Comparison of ENCODE assay signal across 25 mouse cellular contexts in genomic region chr2:125234049-125234448, GRCm38 (mm10).
"Had no signal": no experiment of that assay in that cellular context is flagged by ENCODE, and none has a peak within 500 bp of the region (broad histone marks: within the 10 kb centered on the region; RNA-seq: fewer than 3 reads in every experiment).

No protein-coding gene starts in this region.

- H3K36me3 ChIP-seq: heart, embryonic 10.5 days; heart, embryonic 12.5 days; hindbrain, embryonic 10.5 days; hindbrain, embryonic 12.5 days; kidney, embryonic 15.5 days; limb, embryonic 13.5 days; limb, embryonic 15.5 days; liver, embryonic 12.5 days had no signal

- H3K4me1 ChIP-seq: heart, embryonic 10.5 days; hindbrain, embryonic 10.5 days; hindbrain, embryonic 12.5 days; limb, embryonic 15.5 days had no signal

- H3K27me3 ChIP-seq: heart, embryonic 12.5 days; hindbrain, embryonic 12.5 days; kidney, embryonic 15.5 days; limb, embryonic 13.5 days; limb, embryonic 15.5 days; liver, embryonic 12.5 days had no signal

- H3K9ac ChIP-seq: heart, embryonic 12.5 days; hindbrain, embryonic 12.5 days; hindbrain, embryonic 14.5 days; kidney, embryonic 15.5 days; limb, embryonic 13.5 days; limb, embryonic 15.5 days; liver, embryonic 12.5 days; liver, embryonic 14.5 days had no signal

- DNase-seq: gastrocnemius, postnatal 25 days; heart, adult 18-20 months; heart, postnatal 10 days; heart, postnatal 4 days; kidney, adult 11 months; kidney, adult 2 months; kidney, adult 9 months; kidney, postnatal 14 days; kidney, postnatal 36 days; layer of hippocampus, adult 9-11 months; layer of hippocampus, postnatal 36 days; left cerebral cortex, postnatal 4 days had no signal

- H3K4me2 ChIP-seq: heart, embryonic 12.5 days; hindbrain, embryonic 12.5 days; hindbrain, embryonic 14.5 days; kidney, embryonic 15.5 days; limb, embryonic 13.5 days; limb, embryonic 15.5 days; liver, embryonic 12.5 days had no signal

- H3K9me3 ChIP-seq: heart, embryonic 10.5 days; heart, embryonic 12.5 days; hindbrain, embryonic 10.5 days; hindbrain, embryonic 12.5 days; kidney, embryonic 15.5 days; limb, embryonic 13.5 days; limb, embryonic 15.5 days; liver, embryonic 12.5 days had no signal

- ATAC-seq: hindbrain, embryonic 16.5 days; intestine, embryonic 16.5 days; liver, embryonic 12.5 days had no signal

- H3K27ac ChIP-seq: heart, embryonic 10.5 days; hindbrain, embryonic 10.5 days; hindbrain, embryonic 12.5 days; hindbrain, embryonic 14.5 days; kidney, embryonic 15.5 days; kidney, postnatal 0 days; limb, embryonic 13.5 days; limb, embryonic 15.5 days; liver, embryonic 12.5 days; liver, embryonic 14.5 days had no signal

- H3K4me3 ChIP-seq: heart, embryonic 10.5 days; heart, embryonic 12.5 days; hindbrain, embryonic 10.5 days; hindbrain, embryonic 12.5 days; kidney, embryonic 15.5 days; limb, embryonic 13.5 days; limb, embryonic 15.5 days; liver, embryonic 12.5 days had no signal
